8 mouse cellular contexts compared by ENCODE assay signal in genomic region chr11:17460024-17460919, GRCm38 (mm10).
DNase-seq lines count a peak whose midpoint lies in the region; ATAC-seq lines count a peak whose summit lies in the region.

No protein-coding gene starts in this region.

- H3K4me2 ChIP-seq in hindbrain, embryonic 14.5 days (replicated peaks), result peak overlapping the region; percentile 43
- peak overlapping the region; percentile 29; the same call in 1 of the 2 replicates for H3K4me2 ChIP-seq in liver, embryonic 13.5 days
- peak overlapping the region; percentile 51 for H3K4me2 ChIP-seq in neural tube, embryonic 15.5 days

- DNase-seq in frontal cortex, postnatal 36 days (ENCODE audit: low spot score in 2 of 2), result peak; percentile 6 to 23
- no peak for DNase-seq in frontal cortex, postnatal 14 days (ENCODE audit: low spot score in 2 of 2)
- DNase-seq in brain, adult 2 months (ENCODE audit: low read depth, low spot score), result peak; percentile 68
- peak; percentile 26 for DNase-seq in forebrain, embryonic 10.5 days (ENCODE audit: extremely low spot score, low spot score)
- DNase-seq in hindbrain, embryonic 14.5 days (ENCODE audit: low spot score), result peak; percentile 78
- no peak for DNase-seq in liver, embryonic 13.5 days

- H3K9me3 ChIP-seq in forebrain, embryonic 10.5 days, result no peaks in the 10 kb centered on the region
- no peaks in the 10 kb centered on the region for H3K9me3 ChIP-seq in hindbrain, embryonic 14.5 days (ENCODE audit: control insufficient read depth, low read length)
- no peaks in the 10 kb centered on the region for H3K9me3 ChIP-seq in liver, embryonic 13.5 days (replicated peaks)
- no peaks in the 10 kb centered on the region for H3K9me3 ChIP-seq in neural tube, embryonic 15.5 days (replicated peaks)

- no peak overlapping the region for H3K9ac ChIP-seq in hindbrain, embryonic 14.5 days
- H3K9ac ChIP-seq in liver, embryonic 13.5 days, result no peak overlapping the region
- H3K9ac ChIP-seq in neural tube, embryonic 15.5 days (replicated peaks), result no peak overlapping the region

- H3K27me3 ChIP-seq in forebrain, embryonic 10.5 days (ENCODE audit: poor library complexity, severe bottlenecking), result peaks cover 70% of the 10 kb centered on the region
- no peaks in the 10 kb centered on the region for H3K27me3 ChIP-seq in hindbrain, embryonic 14.5 days (ENCODE audit: control insufficient read depth, insufficient read depth, low read length)
- H3K27me3 ChIP-seq in liver, embryonic 13.5 days, result no peaks in the 10 kb centered on the region
- H3K27me3 ChIP-seq in neural tube, embryonic 15.5 days (replicated peaks), result peaks cover 5% of the 10 kb centered on the region; the same call in 1 of the 2 replicates

- 18% methylated on average over 11 of the region's 11 CpGs for WGBS in forebrain, embryonic 10.5 days
- WGBS in hindbrain, embryonic 14.5 days, result 7% methylated on average over 11 of the region's 11 CpGs
- 36% methylated on average over 11 of the region's 11 CpGs for WGBS in liver, embryonic 13.5 days (ENCODE audit: insufficient replicate concordance)
- 15% methylated on average over 11 of the region's 11 CpGs for WGBS in neural tube, embryonic 15.5 days

- peak; percentile 83 for ATAC-seq in hindbrain, embryonic 14.5 days (ENCODE audit: low FRiP score)
- ATAC-seq in liver, embryonic 13.5 days (ENCODE audit: low read depth), result no peak
- ATAC-seq in neural tube, embryonic 15.5 days (ENCODE audit: low FRiP score), result peak; percentile 46; the same call in 1 of the 2 replicates
- ATAC-seq in megakaryocyte-erythroid progenitor cell, adult 5-6 weeks (replicated peaks; ENCODE audit: low FRiP score, low TSS enrichment, poor library complexity, severe bottlenecking), result no peak

- peaks cover 23% of the 10 kb centered on the region for H3K4me1 ChIP-seq in forebrain, embryonic 10.5 days
- peaks cover 14% of the 10 kb centered on the region; the same call in 1 of the 2 replicates for H3K4me1 ChIP-seq in hindbrain, embryonic 14.5 days (replicated peaks; ENCODE audit: control insufficient read depth, insufficient read depth, low read length)
- H3K4me1 ChIP-seq in liver, embryonic 13.5 days (replicated peaks), result no peaks in the 10 kb centered on the region
- peaks cover 13% of the 10 kb centered on the region for H3K4me1 ChIP-seq in neural tube, embryonic 15.5 days

- peak overlapping the region; percentile 56; the same call in 1 of the 2 replicates for H3K27ac ChIP-seq in forebrain, embryonic 10.5 days
- peak overlapping the region; percentile 52; the same call in 1 of the 2 replicates for H3K27ac ChIP-seq in hindbrain, embryonic 14.5 days
- no peak overlapping the region for H3K27ac ChIP-seq in liver, embryonic 13.5 days
- H3K27ac ChIP-seq in neural tube, embryonic 15.5 days (replicated peaks), result peak overlapping the region; percentile 56

- peak overlapping the region; percentile 31 for H3K4me3 ChIP-seq in forebrain, embryonic 10.5 days
- no peak overlapping the region for H3K4me3 ChIP-seq in hindbrain, embryonic 14.5 days (replicated peaks; ENCODE audit: low read length)
- 0 out of 2 replicates have a peak overlapping the region, but pooled peaks have one; percentile 6 for H3K4me3 ChIP-seq in liver, embryonic 13.5 days (replicated peaks)
- peak overlapping the region; percentile 17; the same call in 1 of the 2 replicates for H3K4me3 ChIP-seq in neural tube, embryonic 15.5 days (replicated peaks)

- no peaks in the 10 kb centered on the region for H3K36me3 ChIP-seq in forebrain, embryonic 10.5 days (replicated peaks)
- no peaks in the 10 kb centered on the region for H3K36me3 ChIP-seq in hindbrain, embryonic 14.5 days (replicated peaks; ENCODE audit: control insufficient read depth, insufficient read depth)
- H3K36me3 ChIP-seq in liver, embryonic 13.5 days, result no peaks in the 10 kb centered on the region
- no peaks in the 10 kb centered on the region for H3K36me3 ChIP-seq in neural tube, embryonic 15.5 days

Comparison
In these comparisons a context has a peak if more than half of its experiments do, and no peak if none do; other contexts are left out.
1. DNase-seq: peak in frontal cortex, postnatal 36 days (2 of 2), brain, adult 2 months (single experiment), forebrain, embryonic 10.5 days (single experiment) and hindbrain, embryonic 14.5 days (single experiment); none in frontal cortex, postnatal 14 days (0 of 2) and liver, embryonic 13.5 days (single experiment).
2. ATAC-seq: peak in hindbrain, embryonic 14.5 days (single experiment) and neural tube, embryonic 15.5 days (single experiment); none in liver, embryonic 13.5 days (single experiment) and megakaryocyte-erythroid progenitor cell, adult 5-6 weeks (single experiment).
3. Peak in every context shown above with its lines, with median percentiles within 50 percentile points of each other: H3K4me2 ChIP-seq.